Mouse (Mus musculus) testis, postnatal 10 days (tissue): Measurements from ENCODE around the gene Olfr414.

ENCODE experiments used
- DNase-seq: peaks from one replicate; pipeline ENCODE4 v3.0.0; 2021; ENCODE audit warnings: low spot score

Gene Olfr414

GRCm38 (mm10) chr1:174423764-174424163, at the start of gene Olfr414:
Olfr414 (plus strand) TSS chr1:174424064.
- no peak for DNase-seq

DNA sequence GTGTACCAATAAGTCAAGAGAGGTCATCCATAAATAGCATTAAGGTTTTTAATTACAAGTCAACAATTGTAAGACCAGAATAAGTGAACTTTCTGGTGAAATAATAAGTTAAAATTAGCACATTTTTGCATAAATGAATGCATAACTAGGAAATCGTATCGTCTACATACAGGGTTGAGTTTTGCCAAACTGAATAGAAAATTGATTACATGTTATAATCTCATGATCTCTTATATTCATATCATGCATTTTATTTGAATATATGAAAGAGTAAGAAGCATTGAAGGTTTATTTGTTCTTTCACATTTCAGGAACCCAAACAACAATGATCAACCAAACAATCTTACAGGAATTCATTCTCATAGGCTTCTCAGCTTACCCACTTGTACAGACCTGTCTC, 33.1 kb upstream of the Olfr414 start, which contains the start of gene Olfr248:
Gene Olfr248 (plus strand): TSS at position 301 of the 400 bp plus-strand sequence.
- no peak for DNase-seq

- no peak for DNase-seq
Measured at GRCm38 (mm10) chr1:174422959-174423358, 905 bp upstream of the Olfr414 start.

DNA sequence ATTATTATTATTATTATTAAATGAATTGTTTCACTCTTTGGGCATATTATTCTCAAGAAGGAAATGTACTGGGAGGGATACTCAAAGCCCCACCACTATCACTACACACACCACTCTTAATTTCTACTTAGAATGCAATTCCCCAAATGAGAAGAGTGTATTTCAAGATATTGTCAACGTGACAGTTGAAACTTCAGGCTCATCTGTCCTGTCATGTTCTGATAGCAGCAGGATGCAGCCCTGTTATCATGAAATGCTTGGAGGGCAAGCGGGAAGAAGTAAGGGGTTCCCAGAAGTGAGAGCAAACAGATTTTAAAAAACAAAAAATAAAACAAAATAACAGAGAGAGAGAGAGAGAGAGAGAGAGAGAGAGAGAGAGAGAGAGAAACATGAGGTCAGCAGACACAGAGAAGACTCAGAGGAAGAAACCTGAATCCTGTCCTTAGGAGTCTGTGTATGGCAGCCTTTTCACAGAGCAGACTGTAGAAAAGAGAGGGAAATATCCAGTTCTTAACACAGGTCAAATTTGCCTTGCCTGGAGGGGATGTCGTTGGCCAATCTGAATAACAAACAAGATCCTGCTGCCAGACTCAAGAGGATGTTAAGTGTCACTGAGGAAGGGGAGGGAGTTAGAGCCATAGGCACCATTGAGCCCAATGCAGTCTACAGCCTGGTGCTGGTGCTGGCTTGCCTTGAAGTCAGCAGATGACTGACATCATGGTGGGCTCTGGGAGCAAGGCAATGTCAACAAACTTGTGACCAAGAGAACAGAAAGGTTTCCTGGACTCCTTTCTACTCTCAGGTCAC, 2.5 kb downstream of the Olfr414 start:
- no peak for DNase-seq

DNA sequence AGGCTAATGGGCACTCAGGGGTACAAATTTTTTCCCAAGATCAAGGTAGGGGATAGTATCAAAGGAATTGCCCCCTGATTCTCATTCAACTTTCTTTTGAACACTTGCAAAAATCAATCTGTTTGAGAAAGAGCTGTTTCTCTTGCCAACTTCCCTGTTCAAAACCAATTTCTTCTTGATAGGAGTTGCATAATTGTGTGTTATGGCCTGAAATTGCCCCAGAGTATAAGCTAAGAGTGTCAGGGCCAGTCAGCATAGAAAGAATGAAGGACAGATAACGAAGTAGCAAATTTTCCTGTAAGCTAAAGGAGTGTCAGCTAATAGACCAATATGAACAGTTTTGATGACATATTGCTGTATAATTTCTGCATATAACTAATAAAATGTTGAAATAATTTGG, 3.5 kb downstream of the Olfr414 start:
- DNase-seq = no peak

GRCm38 (mm10) chr1:174428407-174428806, 4.5 kb downstream of the Olfr414 start:
- DNase-seq = no peak

- no peak for DNase-seq
Measured at GRCm38 (mm10) chr1:174434121-174434520, 10.3 kb downstream of the Olfr414 start.

- no peak for DNase-seq
Measured at GRCm38 (mm10) chr1:174441782-174442181, 17.9 kb downstream of the Olfr414 start, which contains the start of gene Olfr220. Olfr220 (plus strand) TSS chr1:174442082.

- no peak for DNase-seq
Measured at GRCm38 (mm10) chr1:174455100-174455499, 31.2 kb downstream of the Olfr414 start.

- DNase-seq = no peak
Measured at GRCm38 (mm10) chr1:174465385-174465784, 41.5 kb downstream of the Olfr414 start.

DNA sequence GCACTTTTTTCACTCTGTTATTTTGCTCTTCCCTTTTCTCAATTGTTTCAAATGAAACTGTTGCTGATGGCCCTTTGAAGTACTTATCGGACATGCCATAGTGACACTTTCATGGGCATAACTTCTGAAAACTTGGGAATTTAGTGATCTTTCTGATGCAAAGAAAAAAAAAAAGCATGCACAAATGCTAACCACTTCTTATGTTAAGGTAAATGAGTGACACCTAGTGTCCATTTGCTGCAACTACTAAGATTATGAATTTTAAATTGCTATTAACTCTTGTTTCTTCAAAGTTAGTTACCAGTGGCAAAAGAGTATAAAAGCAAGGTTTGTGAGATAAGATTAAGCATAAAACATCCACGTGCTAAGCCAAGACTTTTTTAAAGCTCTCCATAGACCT, 42.4 kb downstream of the Olfr414 start:
- DNase-seq = no peak

DNA sequence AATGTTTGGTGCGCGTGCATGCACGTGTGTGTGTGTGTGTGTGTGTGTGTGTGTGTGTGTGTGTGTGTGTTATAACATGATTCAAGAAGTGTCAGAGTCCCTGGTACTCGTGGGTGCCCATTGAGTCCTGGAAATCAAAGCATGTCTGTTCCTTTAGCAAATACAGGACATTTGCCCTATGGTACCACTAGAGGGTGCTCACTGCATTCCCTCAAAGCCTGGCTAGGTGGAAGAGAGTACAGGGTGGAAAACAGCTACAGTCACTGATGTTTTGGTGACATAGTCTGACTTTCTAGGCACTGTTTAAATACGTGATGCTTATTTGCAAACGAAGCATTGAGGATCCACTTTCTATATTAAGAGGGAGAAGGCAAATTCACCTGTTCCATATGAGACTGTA, 45.9 kb downstream of the Olfr414 start:
- no peak for DNase-seq

GRCm38 (mm10) chr1:174482567-174482966, 58.7 kb downstream of the Olfr414 start:
- no peak for DNase-seq
